Mouse (Mus musculus): Measurements from ENCODE around the gene Ntm.

DNA sequence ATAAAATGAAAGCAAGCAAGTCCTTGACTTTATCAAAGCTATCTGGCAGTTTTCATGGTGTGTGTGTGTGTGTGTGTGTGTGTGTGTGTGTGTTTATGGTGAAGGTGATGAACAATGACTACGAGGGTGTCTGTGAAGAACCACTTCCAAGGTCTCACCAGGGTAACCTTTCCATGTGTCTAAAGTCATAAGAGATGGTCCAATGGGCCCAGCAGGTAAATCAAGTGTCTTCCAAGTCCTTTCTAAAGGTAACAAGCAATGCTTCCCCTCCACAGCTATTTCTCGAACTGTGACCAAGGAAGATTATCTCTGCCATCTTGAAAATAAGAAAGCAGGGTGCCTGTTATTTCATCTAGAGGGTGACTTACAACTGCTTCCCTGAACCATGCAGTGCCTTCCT lies 747.1 kb downstream of the Ntm start:
- no peak for TF ChIP-seq CTCF (IDR thresholded peaks at IDR 0.05)
- no peak for TF ChIP-seq EP300 (IDR thresholded peaks at IDR 0.05)
